Mouse (Mus musculus): ENCODE measurements around the gene Gm21762. TPM values are rescaled to one million over a fixed set of nuclear protein-coding genes. Genes with fewer than 3 reads are reported as not detected.

Gene Gm21762
- total RNA-seq (2023): 1.1 TPM in 1 of 4 replicates, not detected in the others

GRCm38 (mm10) chr13:120215847-120216246, at the start of gene Gm21762:
Gene Gm21762 (minus strand): TSS chr13:120215947.

GRCm38 (mm10) chr13:120262870-120263269, 47.1 kb upstream of the Gm21762 start, which contains the start of gene AF067061:
Gene AF067061 (plus strand): TSS chr13:120263114.

GRCm38 (mm10) chr13:120238811-120239210, 23.1 kb upstream of the Gm21762 start, which contains the start of gene Gm21731:
Gene Gm21731 (plus strand): TSS chr13:120239111.

GRCm38 (mm10) chr13:120172133-120172532, 43.6 kb downstream of the Gm21762 start, which contains the start of gene Gm21818:
Gene Gm21818 (plus strand): TSS chr13:120172433.

Other genes with a start within 250 kb of the Gm21762 start
- gene Gm36079, start 188.9 kb downstream of the Gm21762 start, total RNA-seq (2023): not detected in 4 replicates
- gene Gm21188, start 163.8 kb downstream of the Gm21762 start, total RNA-seq (2023): not detected in 4 replicates
- gene Gm20767, start 75.7 kb downstream of the Gm21762 start, total RNA-seq (2023): not detected in 4 replicates
- not detected in 4 replicates for gene Gm21818, start 43.5 kb downstream of the Gm21762 start, total RNA-seq (2023)
- gene Gm21731, start 23.2 kb upstream of the Gm21762 start, total RNA-seq (2023): not detected in 4 replicates
- gene AF067061, start 47.2 kb upstream of the Gm21762 start, total RNA-seq (2023): 1.9 TPM in 1 of 4 replicates, not detected in the others
- gene BC147527, start 84.4 kb upstream of the Gm21762 start, total RNA-seq (2023): 1.8 to 3.5 TPM (median 2.7 TPM) in 4 replicates
- gene Tcstv3, start 100.9 kb upstream of the Gm21762 start, total RNA-seq (2023): not detected in 4 replicates

Measured in B cell, adult 62 days (primary cell).